Mouse (Mus musculus) intestine, postnatal 0 days (tissue): ENCODE measurements at regions not wholly inside any gene's neighbourhood (a gene's known extent, or its start where the extent isn't known, plus 50 kb on each side); places are given as distances from the start of the nearest gene placed in this dataset.
A peak's percentile ranks its signal among the peaks of the same experiment; 100 is the strongest.

ENCODE experiments used
- ATAC-seq: fragments of 200-750 bp; cut with Nextera tagmentation; 2 replicates; pipeline ENCODE4 v1.8.0; 2017; ENCODE audit warnings: mild to moderate bottlenecking, moderate TSS enrichment, moderate library complexity
- H3K27ac ChIP-seq: fragments of 300-500 bp; sonication (generic); 2 replicates; pipeline ENCODE4 v1.5.1; 2014; ENCODE audit warnings: mild to moderate bottlenecking, low read depth, low read length, moderate library complexity
- H3K27me3 ChIP-seq: fragments of 300-500 bp; sonication (generic); replicated peaks from 2 replicates; pipeline ENCODE4 v1.6.1; 2014; ENCODE audit warnings: low read length, mixed read lengths; ENCODE audit not compliant: control insufficient read depth, insufficient read depth
- H3K36me3 ChIP-seq: fragments of 300-500 bp; sonication (generic); 2 replicates; pipeline ENCODE4 v1.6.1; 2014; ENCODE audit warnings: mild to moderate bottlenecking, moderate library complexity; ENCODE audit not compliant: control insufficient read depth, insufficient read depth
- H3K4me1 ChIP-seq: fragments of 300-500 bp; sonication (generic); replicated peaks from 2 replicates; pipeline ENCODE4 v1.6.1; 2014; ENCODE audit warnings: antibody characterized with exemption, low read length, mixed read lengths; ENCODE audit not compliant: control insufficient read depth, insufficient read depth
- H3K4me2 ChIP-seq: fragments of 300-500 bp; sonication (generic); replicated peaks from 2 replicates; pipeline ENCODE4 v1.6.1; 2014; ENCODE audit warnings: low read depth, mild to moderate bottlenecking, moderate library complexity
- H3K4me3 ChIP-seq: fragments of 300-500 bp; sonication (generic); 2 replicates; pipeline ENCODE4 v1.5.1; 2014; ENCODE audit warnings: low read depth, low read length
- H3K9ac ChIP-seq: fragments of 300-500 bp; sonication (generic); 2 replicates; pipeline ENCODE4 v1.6.1; 2014; ENCODE audit warnings: mild to moderate bottlenecking, low read depth, low read length
- H3K9me3 ChIP-seq: fragments of 300-500 bp; sonication (generic); 2 replicates; pipeline ENCODE4 v1.6.1; 2016; ENCODE audit warnings: mixed run types; ENCODE audit not compliant: control insufficient read depth
- CTCF ChIP-seq: sonication (generic); IDR thresholded peaks from 2 replicates; pipeline ENCODE4 v1.5.1; 2016; ENCODE audit warnings: low read depth, mild to moderate bottlenecking, control low read depth, antibody characterized with exemption, moderate library complexity
- WGBS: fragments of 180-500 bp; shearing (Covaris S2); extraction: QIAGEN DNeasy Blood & Tissue Kit; methylation state at CpG from one replicate; pipeline ENCODE4 v1.1.7; 2014; 5-methylcytosine and 5-hydroxymethylcytosine counted together

DNA sequence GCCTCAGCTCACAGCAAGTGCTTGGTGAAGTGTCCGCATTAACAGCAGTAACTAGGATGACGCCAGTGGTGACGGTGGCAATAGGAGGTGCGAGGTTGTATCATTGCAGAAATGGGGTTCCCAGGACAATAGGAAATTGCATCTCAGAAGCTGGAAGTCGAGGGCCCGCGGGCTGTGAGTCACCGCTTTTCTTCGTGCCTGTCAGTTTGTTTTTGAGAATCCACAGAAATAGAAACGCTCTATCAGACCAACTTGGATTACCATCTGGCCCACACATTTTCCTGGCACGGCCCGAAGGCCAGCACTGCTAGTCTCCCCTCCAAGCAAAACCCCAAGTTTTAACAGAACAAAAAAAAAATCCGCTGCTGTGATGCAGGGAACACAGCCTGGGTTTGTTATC, 395.1 kb upstream of the 3110018I06Rik start:
- no peak for TF ChIP-seq CTCF
- no peak overlapping the region for H3K27ac ChIP-seq
- H3K9me3 ChIP-seq, result no peaks in the 10 kb centered on the region
- no peak overlapping the region for H3K4me2 ChIP-seq
- H3K4me3 ChIP-seq, result no peak overlapping the region
- H3K4me1 ChIP-seq, result no peaks in the 10 kb centered on the region
- no peak for ATAC-seq
- no peak overlapping the region for H3K9ac ChIP-seq
- WGBS, result 86% methylated on average over 13 of the region's 13 CpGs
- no peaks in the 10 kb centered on the region for H3K27me3 ChIP-seq
- no peaks in the 10 kb centered on the region for H3K36me3 ChIP-seq

DNA sequence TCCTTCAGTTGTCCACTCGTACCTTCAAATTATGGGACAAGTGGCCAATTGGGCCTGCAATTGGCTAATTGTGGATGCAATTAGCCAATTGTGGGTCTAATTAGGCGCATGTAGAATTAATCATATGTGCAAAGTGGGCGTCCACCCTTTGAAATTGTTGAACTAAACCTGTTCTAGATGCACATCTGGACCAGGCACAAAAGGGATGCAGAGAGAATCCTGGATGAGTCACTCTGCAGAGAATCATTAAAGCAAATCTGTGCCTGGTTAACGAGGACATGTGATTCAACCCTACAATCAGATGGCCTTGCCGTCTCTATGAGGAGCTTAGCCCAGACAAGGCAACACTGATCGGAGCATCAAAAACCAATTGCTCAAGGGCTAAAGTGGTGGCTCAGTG, 393.0 kb upstream of the 3110018I06Rik start:
- 89% methylated on average over 6 of the region's 6 CpGs for WGBS
- Histone ChIP-seq H3K27me3 (no peaks in the 10 kb centered on the region), H3K4me3 (no peak overlapping the region), H3K9ac (no peak overlapping the region), H3K4me1 (no peaks in the 10 kb centered on the region), H3K36me3 (no peaks in the 10 kb centered on the region), H3K27ac (no peak overlapping the region), H3K4me2 (no peak overlapping the region), H3K9me3 (no peaks in the 10 kb centered on the region)
- no peak for ATAC-seq
- no peak for TF ChIP-seq CTCF

DNA sequence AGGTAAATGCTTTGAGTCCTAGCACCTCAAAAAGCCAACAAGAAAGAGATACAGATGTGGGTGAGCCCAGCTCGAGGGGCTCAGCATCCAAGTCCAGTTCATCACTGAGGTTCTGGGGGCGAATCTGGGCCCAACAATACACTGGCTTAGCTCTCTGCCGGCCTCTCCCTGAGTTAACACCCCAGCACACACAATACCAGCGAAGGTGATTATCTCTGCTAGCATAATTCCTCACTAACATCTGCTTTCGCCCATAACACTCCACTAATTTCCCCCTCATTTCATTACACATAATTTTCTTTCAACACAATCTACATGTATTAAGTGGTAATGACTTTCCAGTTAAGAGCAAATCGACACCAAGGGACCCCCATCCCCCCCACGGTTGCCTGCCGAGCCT, 383.9 kb upstream of the 3110018I06Rik start:
- Histone ChIP-seq H3K4me2 (no peak overlapping the region), H3K36me3 (no peaks in the 10 kb centered on the region), H3K27ac (no peak overlapping the region), H3K27me3 (no peaks in the 10 kb centered on the region), H3K9me3 (no peaks in the 10 kb centered on the region), H3K4me3 (no peak overlapping the region), H3K4me1 (no peaks in the 10 kb centered on the region), H3K9ac (no peak overlapping the region)
- no peak for ATAC-seq
- TF ChIP-seq CTCF, result no peak
- WGBS, result 43% methylated on average over 8 of the region's 8 CpGs

DNA sequence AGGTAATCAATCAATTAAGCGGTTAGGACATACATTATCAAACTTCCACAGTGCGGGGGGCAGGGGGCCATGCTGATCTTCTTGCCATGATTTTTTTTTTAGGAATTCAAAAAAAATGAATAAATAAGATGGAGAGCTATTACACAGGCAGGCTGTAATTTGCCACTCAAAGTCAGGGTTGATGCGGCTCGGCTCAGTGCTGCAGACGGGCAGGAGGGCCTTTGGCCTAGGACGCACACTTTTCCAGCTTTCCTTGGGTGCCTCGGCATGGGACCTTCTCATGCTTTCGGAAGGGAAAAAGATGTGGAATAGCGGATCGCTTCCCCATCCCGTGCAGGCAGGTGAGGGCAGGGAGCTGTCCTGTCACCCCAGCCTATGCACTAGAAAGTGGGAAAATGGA, 383.4 kb upstream of the 3110018I06Rik start:
- no peak overlapping the region for H3K27ac ChIP-seq
- H3K4me3 ChIP-seq, result no peak overlapping the region
- no peak overlapping the region for H3K9ac ChIP-seq
- 63% methylated on average over 11 of the region's 11 CpGs for WGBS
- ATAC-seq, result no peak
- no peak for TF ChIP-seq CTCF
- no peaks in the 10 kb centered on the region for H3K4me1 ChIP-seq
- no peaks in the 10 kb centered on the region for H3K9me3 ChIP-seq
- no peak overlapping the region for H3K4me2 ChIP-seq
- no peaks in the 10 kb centered on the region for H3K27me3 ChIP-seq
- no peaks in the 10 kb centered on the region for H3K36me3 ChIP-seq

DNA sequence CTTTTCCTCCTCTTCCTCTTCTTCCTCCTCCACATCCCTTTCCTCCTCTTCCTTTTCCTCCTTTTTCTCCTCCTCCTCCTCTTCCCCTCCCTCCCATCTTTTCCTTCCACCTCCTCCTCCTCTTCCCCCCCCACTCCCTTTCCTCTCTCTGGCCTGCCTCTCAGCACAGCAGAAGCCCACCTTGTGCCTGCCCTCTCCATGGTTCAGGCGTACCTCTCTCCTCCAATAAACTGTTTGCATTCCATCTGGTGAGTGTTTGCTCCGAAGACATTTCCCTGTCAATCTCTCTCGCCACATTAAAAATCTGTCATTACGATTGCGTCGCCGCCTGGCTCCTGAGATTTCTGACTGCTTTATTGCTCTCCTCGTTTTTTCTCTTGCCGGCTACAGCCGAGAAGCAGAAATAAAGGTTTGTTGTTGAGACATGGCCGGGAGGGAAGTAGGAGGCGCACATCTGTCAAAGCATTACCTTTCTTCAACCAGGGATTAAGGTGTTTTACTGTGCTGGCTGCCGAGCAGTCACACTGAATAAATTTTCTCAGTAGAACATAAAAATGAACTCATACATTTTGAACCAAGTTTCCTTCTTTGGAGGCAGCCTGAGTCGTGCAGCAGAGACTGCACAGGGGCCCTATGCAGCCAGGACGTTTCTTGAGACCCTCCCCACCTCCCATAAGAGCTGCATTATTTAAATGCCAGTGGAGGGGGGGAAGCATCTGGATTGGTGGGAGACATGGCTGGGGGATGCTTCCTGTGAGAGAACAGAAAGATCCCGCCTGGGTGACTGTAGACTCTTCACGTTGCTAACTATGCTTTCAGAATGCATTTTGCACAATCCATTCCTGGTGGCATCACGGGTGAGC, 376.3 kb upstream of the 3110018I06Rik start:
- ATAC-seq, result no peak
- 24% methylated on average over 18 of the region's 18 CpGs for WGBS
- Histone ChIP-seq H3K36me3 (no peaks in the 10 kb centered on the region), H3K4me1 (no peaks in the 10 kb centered on the region), H3K9ac (no peak overlapping the region), H3K27me3 (no peaks in the 10 kb centered on the region), H3K27ac (no peak overlapping the region), H3K4me2 (no peak overlapping the region), H3K9me3 (no peaks in the 10 kb centered on the region), H3K4me3 (no peak overlapping the region)
- TF ChIP-seq CTCF, result no peak

DNA sequence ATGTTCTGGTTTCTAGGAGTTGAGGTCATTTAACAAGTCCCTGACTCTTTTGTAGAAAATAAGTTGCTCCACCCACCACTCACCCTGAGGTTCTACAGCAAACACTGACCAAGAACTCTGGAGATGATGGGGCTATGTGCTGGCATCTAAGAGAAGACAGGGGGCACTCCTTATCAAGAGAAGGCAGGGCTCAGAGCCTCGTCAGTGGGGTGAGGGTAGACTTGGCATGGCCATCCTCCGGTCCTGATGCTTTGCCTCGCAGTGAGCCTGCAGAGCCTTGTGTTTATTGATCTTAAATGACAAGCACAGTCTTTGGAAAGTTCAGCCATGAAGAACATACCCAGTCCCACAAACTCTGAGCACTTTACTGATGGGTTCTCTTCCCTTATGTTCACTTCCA, 370.1 kb upstream of the 3110018I06Rik start:
- H3K4me1 ChIP-seq, result no peaks in the 10 kb centered on the region
- no peak for ATAC-seq
- no peak overlapping the region for H3K4me3 ChIP-seq
- no peak overlapping the region for H3K4me2 ChIP-seq
- no peak overlapping the region for H3K9ac ChIP-seq
- H3K9me3 ChIP-seq, result no peaks in the 10 kb centered on the region
- no peak overlapping the region for H3K27ac ChIP-seq
- WGBS, result 73% methylated on average over 3 of the region's 3 CpGs
- H3K27me3 ChIP-seq, result no peaks in the 10 kb centered on the region
- TF ChIP-seq CTCF, result 0 out of 2 replicates have a peak, but pooled peaks have one; percentile 5
- H3K36me3 ChIP-seq, result no peaks in the 10 kb centered on the region
